Mouse (Mus musculus) common myeloid progenitor, adult 5-6 weeks (primary cell): Measurements from ENCODE around the gene Tbx10. TPM values are rescaled to one million over a fixed set of nuclear protein-coding genes. Genes with fewer than 3 reads are reported as not detected.
"Not testable (repeated sequence)": the region's sequence is repeated elsewhere in the genome, so short reads cannot be mapped to it uniquely, and the experiment has no call there.

Experiments
- ATAC-seq: replicated peaks from 2 replicates; pipeline ENCODE4 v1.8.0; 2016; ENCODE audit warnings: low read depth, mild to moderate bottlenecking, moderate TSS enrichment, inconsistent platforms; ENCODE audit not compliant: poor library complexity, severe bottlenecking
- total RNA-seq: library from RNA; stranded (forward); fragments of 200-1000, 187-1606 nt; gene quantifications from 2 replicates; pipeline ENCODE4 v1.2.3, GENCODE M21; 2017

Tbx10 gene
- total RNA-seq, 1 experiment from 2014 or later = not detected

GRCm38 (mm10) chr19:3972229-3972628 lies 20.3 kb upstream of the Tbx10 start, which contains the start of gene Aldh3b2:
TSS of gene Aldh3b2 (plus strand) at chr19:3972328.
- 0 out of 2 replicates have a peak, but pooled peaks have one; percentile 32 for ATAC-seq

GRCm38 (mm10) chr19:3974608-3975007 lies 17.9 kb upstream of the Tbx10 start:
- not testable (repeated sequence) for ATAC-seq

GRCm38 (mm10) chr19:3975866-3976265 lies 16.7 kb upstream of the Tbx10 start:
- ATAC-seq = no peak

- peak; percentile 76 for ATAC-seq
These were observed 12.2 kb upstream of the Tbx10 start for GRCm38 (mm10) chr19:3980309-3980708.

GRCm38 (mm10) chr19:3980917-3981316 lies 11.6 kb upstream of the Tbx10 start:
- no peak for ATAC-seq

- ATAC-seq = no peak
These were observed 8.9 kb upstream of the Tbx10 start for GRCm38 (mm10) chr19:3983527-3984200.

- ATAC-seq = 0 out of 2 replicates have a peak, but pooled peaks have one; percentile 13
These were observed 7.3 kb upstream of the Tbx10 start for GRCm38 (mm10) chr19:3985261-3985681.

GRCm38 (mm10) chr19:3986334-3986733 lies 6.2 kb upstream of the Tbx10 start, which contains the start of gene Acy3:
TSS of gene Acy3 (plus strand) at chr19:3986570.
- ATAC-seq = peak; percentile 67

GRCm38 (mm10) chr19:3988066-3988465 lies 4.5 kb upstream of the Tbx10 start:
- no peak for ATAC-seq

- no peak for ATAC-seq
These were observed 3.8 kb upstream of the Tbx10 start for GRCm38 (mm10) chr19:3988750-3989149.

GRCm38 (mm10) chr19:3990804-3991203 lies 1.7 kb upstream of the Tbx10 start:
- ATAC-seq = no peak

- ATAC-seq = no peak
These were observed 990 bp upstream of the Tbx10 start for GRCm38 (mm10) chr19:3991562-3991961.

GRCm38 (mm10) chr19:3991966-3992365 lies 586 bp upstream of the Tbx10 start:
- ATAC-seq = no peak

GRCm38 (mm10) chr19:3994932-3995331 lies 2.4 kb downstream of the Tbx10 start:
- no peak for ATAC-seq

- no peak for ATAC-seq
These were observed 3.0 kb downstream of the Tbx10 start for GRCm38 (mm10) chr19:3995505-3995904.

- ATAC-seq = no peak
These were observed 3.6 kb downstream of the Tbx10 start for GRCm38 (mm10) chr19:3996106-3996505.

GRCm38 (mm10) chr19:3996747-3997146 lies 4.2 kb downstream of the Tbx10 start:
- no peak for ATAC-seq

- ATAC-seq = no peak
These were observed 4.7 kb downstream of the Tbx10 start for GRCm38 (mm10) chr19:3997231-3997630.

GRCm38 (mm10) chr19:3998335-3998734 lies 5.8 kb downstream of the Tbx10 start:
- ATAC-seq = no peak

GRCm38 (mm10) chr19:3999121-3999730 lies 6.7 kb downstream of the Tbx10 start:
- ATAC-seq = no peak

- peak; percentile 91 for ATAC-seq
These were observed 7.8 kb downstream of the Tbx10 start, which contains the start of the genes Nudt8 and Gm49405 for GRCm38 (mm10) chr19:4000119-4000900. TSS of gene Nudt8 (plus strand) at chr19:4000580. TSS of gene Gm49405 (plus strand) at chr19:4000626.
